Mouse (Mus musculus): ENCODE results near the gene Msrb3. TPM values are rescaled to one million over a fixed set of nuclear protein-coding genes. Genes with fewer than 3 reads are reported as not detected.

Msrb3 gene
- polyA plus RNA-seq, 1 experiment, result not detected

GRCm38 (mm10) chr10:120888531-120888930 lies 10.4 kb downstream of the Msrb3 start:
- Histone ChIP-seq H3K4me1 (ENCODE audit: control insufficient read depth) (no peaks in the 10 kb centered on the region), H3K36me3 (ENCODE audit: control insufficient read depth) (no peaks in the 10 kb centered on the region), H3K27me3 (ENCODE audit: control insufficient read depth) (no peaks in the 10 kb centered on the region), H3K4me3 (replicated peaks) (no peak overlapping the region), H3K9me3 (ENCODE audit: control insufficient read depth, low read length) (peaks cover 14% of the 10 kb centered on the region)
- TF ChIP-seq TAL1 (IDR thresholded peaks at IDR 0.05; ENCODE audit: low read length), result no peak
- TF ChIP-seq GATA1 (IDR thresholded peaks at IDR 0.05; ENCODE audit: low read length), result no peak

GRCm38 (mm10) chr10:120884220-120884619 lies 14.7 kb downstream of the Msrb3 start:
- Histone ChIP-seq H3K36me3 (ENCODE audit: control insufficient read depth) (no peaks in the 10 kb centered on the region), H3K4me3 (replicated peaks) (no peak overlapping the region), H3K9me3 (ENCODE audit: control insufficient read depth, low read length) (peaks cover 14% of the 10 kb centered on the region), H3K27me3 (ENCODE audit: control insufficient read depth) (peaks cover 12% of the 10 kb centered on the region), H3K4me1 (ENCODE audit: control insufficient read depth) (no peaks in the 10 kb centered on the region)
- TF ChIP-seq TAL1 (IDR thresholded peaks at IDR 0.05; ENCODE audit: low read length), result no peak
- no peak for TF ChIP-seq GATA1 (IDR thresholded peaks at IDR 0.05; ENCODE audit: low read length)

GRCm38 (mm10) chr10:120883732-120884131 lies 15.2 kb downstream of the Msrb3 start:
- no peaks in the 10 kb centered on the region for H3K36me3 ChIP-seq (ENCODE audit: control insufficient read depth)
- no peaks in the 10 kb centered on the region for H3K4me1 ChIP-seq (ENCODE audit: control insufficient read depth)
- H3K9me3 ChIP-seq (ENCODE audit: control insufficient read depth, low read length), result peaks cover 14% of the 10 kb centered on the region
- peaks cover 12% of the 10 kb centered on the region for H3K27me3 ChIP-seq (ENCODE audit: control insufficient read depth)
- TF ChIP-seq TAL1 (IDR thresholded peaks at IDR 0.05; ENCODE audit: low read length) (no peak), GATA1 (IDR thresholded peaks at IDR 0.05; ENCODE audit: low read length) (no peak)
- no peak overlapping the region for H3K4me3 ChIP-seq (replicated peaks)

- TF ChIP-seq GATA1 (IDR thresholded peaks at IDR 0.05; ENCODE audit: low read length), result no peak
- no peak for TF ChIP-seq TAL1 (IDR thresholded peaks at IDR 0.05; ENCODE audit: low read length)
- H3K27me3 ChIP-seq (ENCODE audit: control insufficient read depth), result peaks cover 12% of the 10 kb centered on the region
- no peak overlapping the region for H3K4me3 ChIP-seq (replicated peaks)
- no peaks in the 10 kb centered on the region for H3K36me3 ChIP-seq (ENCODE audit: control insufficient read depth)
- no peaks in the 10 kb centered on the region for H3K4me1 ChIP-seq (ENCODE audit: control insufficient read depth)
- peaks cover 9% of the 10 kb centered on the region for H3K9me3 ChIP-seq (ENCODE audit: control insufficient read depth, low read length)
Measured at GRCm38 (mm10) chr10:120883069-120883415, 15.9 kb downstream of the Msrb3 start.

GRCm38 (mm10) chr10:120882347-120883068 lies 16.4 kb downstream of the Msrb3 start:
- no peaks in the 10 kb centered on the region for H3K4me1 ChIP-seq (ENCODE audit: control insufficient read depth)
- no peak overlapping the region for H3K4me3 ChIP-seq (replicated peaks)
- no peak for TF ChIP-seq GATA1 (IDR thresholded peaks at IDR 0.05; ENCODE audit: low read length)
- no peak for TF ChIP-seq TAL1 (IDR thresholded peaks at IDR 0.05; ENCODE audit: low read length)

GRCm38 (mm10) chr10:120876549-120877270 lies 22.2 kb downstream of the Msrb3 start:
- H3K27me3 ChIP-seq (ENCODE audit: control insufficient read depth), result peaks cover 4% of the 10 kb centered on the region
- H3K4me1 ChIP-seq (ENCODE audit: control insufficient read depth), result peaks cover 4% of the 10 kb centered on the region
- H3K9me3 ChIP-seq (ENCODE audit: control insufficient read depth, low read length), result no peaks in the 10 kb centered on the region
- H3K4me3 ChIP-seq (replicated peaks), result no peak overlapping the region
- TF ChIP-seq GATA1 (IDR thresholded peaks at IDR 0.05; ENCODE audit: low read length) (no peak), TAL1 (IDR thresholded peaks at IDR 0.05; ENCODE audit: low read length) (no peak)
- H3K36me3 ChIP-seq (ENCODE audit: control insufficient read depth), result no peaks in the 10 kb centered on the region

More at GRCm38 (mm10) chr10:120882347-120883068, 16.4 kb downstream of the Msrb3 start:
- no peaks in the 10 kb centered on the region for H3K36me3 ChIP-seq (ENCODE audit: control insufficient read depth)
- H3K27me3 ChIP-seq (ENCODE audit: control insufficient read depth), result peaks cover 12% of the 10 kb centered on the region
- peaks cover 8% of the 10 kb centered on the region for H3K9me3 ChIP-seq (ENCODE audit: control insufficient read depth, low read length)

GRCm38 (mm10) chr10:120875672-120876463 lies 23.0 kb downstream of the Msrb3 start:
- Histone ChIP-seq H3K36me3 (ENCODE audit: control insufficient read depth) (no peaks in the 10 kb centered on the region), H3K4me3 (replicated peaks) (no peak overlapping the region), H3K4me1 (ENCODE audit: control insufficient read depth) (peaks cover 4% of the 10 kb centered on the region), H3K27me3 (ENCODE audit: control insufficient read depth) (peaks cover 3% of the 10 kb centered on the region), H3K9me3 (ENCODE audit: control insufficient read depth, low read length) (no peaks in the 10 kb centered on the region)
- no peak for TF ChIP-seq TAL1 (IDR thresholded peaks at IDR 0.05; ENCODE audit: low read length)
- no peak for TF ChIP-seq GATA1 (IDR thresholded peaks at IDR 0.05; ENCODE audit: low read length)

- TF ChIP-seq GATA1 (IDR thresholded peaks at IDR 0.05; ENCODE audit: low read length), result no peak
- TF ChIP-seq TAL1 (IDR thresholded peaks at IDR 0.05; ENCODE audit: low read length), result no peak
- Histone ChIP-seq H3K27me3 (ENCODE audit: control insufficient read depth) (peaks cover 3% of the 10 kb centered on the region), H3K36me3 (ENCODE audit: control insufficient read depth) (no peaks in the 10 kb centered on the region), H3K9me3 (ENCODE audit: control insufficient read depth, low read length) (no peaks in the 10 kb centered on the region), H3K4me3 (replicated peaks) (no peak overlapping the region), H3K4me1 (ENCODE audit: control insufficient read depth) (peaks cover 4% of the 10 kb centered on the region)
Measured at GRCm38 (mm10) chr10:120874261-120874660, 24.6 kb downstream of the Msrb3 start.

Measured in erythroblast, embryonic 14.5 days (primary cell).